Mouse (Mus musculus) CH12.LX (cell line): Measurements from ENCODE around the gene Alg1.

ENCODE experiments used
- CTCF ChIP-seq, 2 experiments: IDR thresholded peaks in 1 of 2; conservative IDR thresholded peaks in 1 of 2; 2 replicates each; pipeline ENCODE4 v1.5.1; 2011 to 2012; ENCODE audit warnings: low read depth in 2 of 2, low read length in 2 of 2, improper control_type of control experiment in 1 of 2, inconsistent platforms in 1 of 2, mild to moderate bottlenecking in 1 of 2, moderate library complexity in 1 of 2
- IRF4 ChIP-seq: IDR thresholded peaks from 2 replicates; pipeline ENCODE4 v1.6.1; 2014; ENCODE audit warnings: low read depth, mild to moderate bottlenecking, inconsistent platforms, low read length, improper control_type of control experiment
- MAX ChIP-seq: IDR thresholded peaks from 2 replicates; pipeline ENCODE4 v1.6.1; 2011; ENCODE audit warnings: low read length, improper control_type of control experiment
- NRF1 ChIP-seq: IDR thresholded peaks from 2 replicates; pipeline ENCODE4 v1.6.1; 2014; ENCODE audit warnings: low read depth, mild to moderate bottlenecking, inconsistent platforms, low read length, improper control_type of control experiment, moderate library complexity
- POLR2A ChIP-seq: IDR thresholded peaks from 2 replicates; pipeline ENCODE4 v1.6.1; 2011; ENCODE audit warnings: low read depth, mild to moderate bottlenecking, improper control_type of control experiment, low read length
- SIN3A ChIP-seq: IDR thresholded peaks from 2 replicates; pipeline ENCODE4 v1.6.1; 2012; ENCODE audit warnings: low read length, improper control_type of control experiment, inconsistent platforms
- UBTF ChIP-seq: IDR thresholded peaks from 2 replicates; pipeline ENCODE4 v1.6.1; 2012; ENCODE audit warnings: low read depth, mild to moderate bottlenecking, inconsistent platforms, low read length, improper control_type of control experiment, moderate library complexity
- USF2 ChIP-seq: conservative IDR thresholded peaks from 2 replicates; pipeline ENCODE4 v1.6.1; 2011; ENCODE audit warnings: low read depth, low read length, improper control_type of control experiment

- no peak for TF ChIP-seq MAX
- TF ChIP-seq POLR2A: no peak
- no peak for TF ChIP-seq SIN3A
- TF ChIP-seq USF2: no peak
- no peak for TF ChIP-seq UBTF
- no peak for TF ChIP-seq CTCF (conservative IDR thresholded peaks at IDR 0.05 in 1 of 2, IDR thresholded peaks at IDR 0.05 in 1 of 2; ENCODE audit: low read depth in 2 of 2, low read length in 2 of 2)
- TF ChIP-seq IRF4: no peak
- TF ChIP-seq NRF1: no peak
These were observed 52.0 kb downstream of the Alg1 start for GRCm38 (mm10) chr16:5285376-5285775.
